Mouse (Mus musculus): Measurements from ENCODE around the gene Krtap5-2. TPM values are rescaled to one million over a fixed set of nuclear protein-coding genes. Genes with fewer than 3 reads are reported as not detected.
"Not testable (repeated sequence)": the region's sequence is repeated elsewhere in the genome, so short reads cannot be mapped to it uniquely, and the experiment has no call there.

Krtap5-2 gene
- total RNA-seq (2015) (not detected in 2 replicates), total RNA-seq (2017) (not detected in 2 replicates)

- ATAC-seq (replicated peaks; ENCODE audit: poor library complexity): not testable (repeated sequence)
Measured at GRCm38 (mm10) chr7:142175905-142176304, at the start of gene Krtap5-2. Krtap5-2 (minus strand) TSS chr7:142176005.

GRCm38 (mm10) chr7:142224518-142224917 is 48.7 kb upstream of the Krtap5-2 start:
- no peak for ATAC-seq (replicated peaks; ENCODE audit: poor library complexity)

GRCm38 (mm10) chr7:142212136-142212535 is 36.3 kb upstream of the Krtap5-2 start:
- ATAC-seq (replicated peaks; ENCODE audit: poor library complexity): not testable (repeated sequence)

- ATAC-seq (replicated peaks; ENCODE audit: poor library complexity): no peak
Measured at GRCm38 (mm10) chr7:142211559-142211958, 35.8 kb upstream of the Krtap5-2 start, which contains the start of gene Gm7579. Gm7579 (plus strand) TSS chr7:142211859.

- ATAC-seq (replicated peaks; ENCODE audit: poor library complexity): not testable (repeated sequence)
Measured at GRCm38 (mm10) chr7:142206891-142207290, 31.1 kb upstream of the Krtap5-2 start.

GRCm38 (mm10) chr7:142205488-142205887 is 29.7 kb upstream of the Krtap5-2 start:
- no peak for ATAC-seq (replicated peaks; ENCODE audit: poor library complexity)

GRCm38 (mm10) chr7:142201064-142201463 is 25.3 kb upstream of the Krtap5-2 start, which contains the start of gene Krtap5-3:
Krtap5-3 (plus strand) TSS chr7:142201364.
- ATAC-seq (replicated peaks; ENCODE audit: poor library complexity): no peak

GRCm38 (mm10) chr7:142198748-142199147 is 22.9 kb upstream of the Krtap5-2 start:
- no peak for ATAC-seq (replicated peaks; ENCODE audit: poor library complexity)

- no peak for ATAC-seq (replicated peaks; ENCODE audit: poor library complexity)
Measured at GRCm38 (mm10) chr7:142190289-142190688, 14.5 kb upstream of the Krtap5-2 start, which contains the start of gene Gm10153. Gm10153 (minus strand) TSS chr7:142190389.

- ATAC-seq (replicated peaks; ENCODE audit: poor library complexity): no peak
Measured at GRCm38 (mm10) chr7:142188156-142188555, 12.4 kb upstream of the Krtap5-2 start.

GRCm38 (mm10) chr7:142181021-142181420 is 5.2 kb upstream of the Krtap5-2 start:
- no peak for ATAC-seq (replicated peaks; ENCODE audit: poor library complexity)

GRCm38 (mm10) chr7:142178685-142179084 is 2.9 kb upstream of the Krtap5-2 start:
- no peak for ATAC-seq (replicated peaks; ENCODE audit: poor library complexity)

- peak; percentile 76 for ATAC-seq (replicated peaks; ENCODE audit: poor library complexity)
Measured at GRCm38 (mm10) chr7:142169836-142170235, 6.0 kb downstream of the Krtap5-2 start.

GRCm38 (mm10) chr7:142165639-142166038 is 10.2 kb downstream of the Krtap5-2 start, which contains the start of gene Gm4553:
Gm4553 (minus strand) TSS chr7:142165739.
- ATAC-seq (replicated peaks; ENCODE audit: poor library complexity): not testable (repeated sequence)

- no peak for ATAC-seq (replicated peaks; ENCODE audit: poor library complexity)
Measured at GRCm38 (mm10) chr7:142159366-142159765, 16.4 kb downstream of the Krtap5-2 start.

GRCm38 (mm10) chr7:142157013-142157412 is 18.8 kb downstream of the Krtap5-2 start, which contains the start of gene Gm29735:
Gm29735 (minus strand) TSS chr7:142157113.
- ATAC-seq (replicated peaks; ENCODE audit: poor library complexity): not testable (repeated sequence)

GRCm38 (mm10) chr7:142155308-142155707 is 20.5 kb downstream of the Krtap5-2 start:
- ATAC-seq (replicated peaks; ENCODE audit: poor library complexity): no peak

- no peak for ATAC-seq (replicated peaks; ENCODE audit: poor library complexity)
Measured at GRCm38 (mm10) chr7:142152191-142152590, 23.6 kb downstream of the Krtap5-2 start.

- ATAC-seq (replicated peaks; ENCODE audit: poor library complexity): no peak
Measured at GRCm38 (mm10) chr7:142148633-142149032, 27.2 kb downstream of the Krtap5-2 start.

GRCm38 (mm10) chr7:142146033-142146432 is 29.8 kb downstream of the Krtap5-2 start:
- peak; percentile 55; the same call in 1 of the 2 replicates for ATAC-seq (replicated peaks; ENCODE audit: poor library complexity)

- no peak for ATAC-seq (replicated peaks; ENCODE audit: poor library complexity)
Measured at GRCm38 (mm10) chr7:142145413-142145940, 30.3 kb downstream of the Krtap5-2 start.

GRCm38 (mm10) chr7:142144507-142144906 is 31.3 kb downstream of the Krtap5-2 start, which contains the start of gene Gm45337:
Gm45337 (minus strand) TSS chr7:142144607.
- no peak for ATAC-seq (replicated peaks; ENCODE audit: poor library complexity)

All from megakaryocyte progenitor cell, adult 5-6 weeks (primary cell).